Mouse (Mus musculus): ENCODE data around the gene Tbl1xr1. TPM values are rescaled to one million over a fixed set of nuclear protein-coding genes. Genes with fewer than 3 reads are reported as not detected.
A peak's percentile ranks its signal among the peaks of the same experiment; 100 is the strongest.

Tbl1xr1 gene
- total RNA-seq (2022) = 100 to 1,000 TPM; 130 to 150 (median 140) TPM

DNA sequence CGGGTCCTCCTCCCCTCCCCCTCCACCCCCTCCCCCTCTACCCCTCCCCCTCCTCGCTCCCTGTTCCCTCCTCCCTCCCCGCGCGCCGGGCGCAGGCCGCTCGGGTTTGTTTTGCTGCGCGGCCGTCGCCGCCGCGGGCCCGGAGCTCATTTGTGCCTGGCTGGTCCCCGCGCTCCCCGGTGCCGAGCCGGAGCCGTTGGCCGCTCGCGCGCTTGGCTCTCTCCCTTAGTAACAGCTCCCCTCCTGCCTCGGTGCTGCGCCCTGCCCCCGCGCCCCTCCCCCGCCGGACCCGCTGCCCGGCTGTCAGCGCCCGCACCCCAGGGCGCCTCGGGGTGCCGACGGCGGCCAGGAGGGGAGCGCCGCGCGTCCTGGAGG lies at the start of gene Tbl1xr1:
Gene Tbl1xr1 (plus strand): TSS at position 92 of the 375 bp plus-strand sequence.
- DNase-seq (ENCODE audit: low spot score in 2 of 2) = peak; percentile 91 to 95

DNA sequence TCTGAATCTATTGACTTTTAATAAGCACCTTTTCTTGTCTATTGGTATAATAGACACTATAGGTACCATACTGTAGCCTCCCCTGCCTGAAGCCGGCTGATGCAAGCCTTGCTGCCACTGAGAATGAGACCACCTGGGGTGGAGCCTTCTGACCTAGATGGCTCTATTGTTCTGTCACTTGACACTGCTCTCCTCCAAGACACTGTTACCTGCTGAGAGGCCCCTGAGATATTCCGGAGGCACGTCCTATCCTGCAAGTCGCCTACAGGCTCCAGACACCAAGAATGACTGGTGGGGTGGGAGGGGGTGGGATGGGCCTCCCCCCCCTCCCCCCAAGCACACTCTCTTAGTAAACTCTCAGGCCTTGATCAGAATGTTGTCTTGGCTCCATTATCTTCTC lies 38.4 kb upstream of the Tbl1xr1 start:
- no peak for DNase-seq (ENCODE audit: low spot score in 2 of 2)

DNA sequence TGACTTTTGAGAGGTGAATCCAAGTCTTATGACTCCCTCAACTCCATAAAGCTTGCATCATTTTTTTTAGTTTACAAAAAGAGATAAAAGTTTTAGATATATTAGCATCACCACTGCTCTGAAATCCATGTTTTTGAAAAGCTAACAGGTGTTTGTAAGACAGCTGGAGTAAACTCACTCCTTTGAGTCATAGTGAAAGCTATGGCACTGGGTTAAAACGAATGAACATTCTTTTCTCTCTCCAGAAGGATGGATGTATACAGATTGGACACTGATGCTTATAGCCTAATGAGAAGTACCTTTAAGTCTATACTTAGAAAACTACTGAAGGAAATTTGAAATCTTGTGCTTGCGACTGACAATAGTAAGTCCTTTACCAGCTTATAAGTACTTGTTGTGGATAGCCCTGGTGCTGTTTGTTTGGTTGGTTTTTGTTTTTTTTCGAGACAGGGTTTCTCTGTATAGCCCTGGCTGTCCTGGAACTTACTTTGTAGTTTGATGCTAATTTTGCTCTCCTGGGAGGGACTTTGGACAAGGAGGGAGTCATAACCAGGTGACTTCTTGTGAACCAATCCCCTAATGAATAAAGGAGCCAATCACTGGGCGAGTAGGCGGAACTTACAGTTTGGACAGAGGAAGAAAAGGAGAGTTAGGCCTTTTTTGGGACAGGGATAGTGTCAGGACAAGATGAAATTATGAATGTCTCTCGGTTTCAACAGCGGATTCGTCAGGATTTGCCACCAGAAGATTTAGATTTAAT lies 37.2 kb upstream of the Tbl1xr1 start:
- no peak for DNase-seq (ENCODE audit: low spot score in 2 of 2)

DNA sequence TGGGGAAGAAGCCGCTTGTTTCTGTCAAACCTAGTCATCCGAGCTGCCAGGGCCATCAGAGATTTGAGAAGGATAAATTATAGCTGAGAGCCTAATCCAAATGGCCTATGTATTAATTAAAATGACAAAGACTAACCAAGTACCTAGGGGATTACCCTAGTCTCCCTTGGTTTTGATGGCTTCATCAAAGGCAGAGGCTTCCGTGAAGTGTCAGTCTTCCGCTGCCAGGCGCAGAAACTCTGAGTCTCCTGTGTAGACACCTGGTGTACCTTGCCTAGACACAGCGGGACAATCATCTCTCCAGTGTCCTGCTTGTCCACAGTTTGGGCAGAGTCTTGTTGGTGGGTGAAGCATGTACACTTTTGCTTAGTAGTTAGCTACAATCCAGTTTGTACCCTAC lies 35.8 kb upstream of the Tbl1xr1 start:
- DNase-seq (ENCODE audit: low spot score in 2 of 2) = no peak

DNA sequence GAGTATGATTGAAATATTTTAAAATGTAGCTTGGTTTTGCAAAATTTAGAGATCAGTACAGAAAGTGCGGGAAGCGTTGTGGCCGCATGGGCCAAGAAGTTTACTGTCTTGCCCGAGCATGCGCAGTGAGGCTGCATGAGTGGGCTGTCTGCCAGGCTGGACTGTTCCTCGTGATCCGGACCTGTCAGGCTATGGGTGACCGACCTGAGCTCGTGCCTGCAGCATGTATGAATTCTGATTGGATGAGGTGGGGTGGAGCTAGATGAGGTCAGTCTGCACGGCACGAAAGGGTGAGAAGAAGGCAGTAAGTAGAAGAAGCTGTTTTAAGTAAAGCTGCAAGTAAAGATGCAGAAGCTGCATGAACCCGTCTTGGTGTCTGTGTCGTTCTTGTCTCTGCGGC lies 29.2 kb upstream of the Tbl1xr1 start:
- no peak for DNase-seq (ENCODE audit: low spot score in 2 of 2)

DNA sequence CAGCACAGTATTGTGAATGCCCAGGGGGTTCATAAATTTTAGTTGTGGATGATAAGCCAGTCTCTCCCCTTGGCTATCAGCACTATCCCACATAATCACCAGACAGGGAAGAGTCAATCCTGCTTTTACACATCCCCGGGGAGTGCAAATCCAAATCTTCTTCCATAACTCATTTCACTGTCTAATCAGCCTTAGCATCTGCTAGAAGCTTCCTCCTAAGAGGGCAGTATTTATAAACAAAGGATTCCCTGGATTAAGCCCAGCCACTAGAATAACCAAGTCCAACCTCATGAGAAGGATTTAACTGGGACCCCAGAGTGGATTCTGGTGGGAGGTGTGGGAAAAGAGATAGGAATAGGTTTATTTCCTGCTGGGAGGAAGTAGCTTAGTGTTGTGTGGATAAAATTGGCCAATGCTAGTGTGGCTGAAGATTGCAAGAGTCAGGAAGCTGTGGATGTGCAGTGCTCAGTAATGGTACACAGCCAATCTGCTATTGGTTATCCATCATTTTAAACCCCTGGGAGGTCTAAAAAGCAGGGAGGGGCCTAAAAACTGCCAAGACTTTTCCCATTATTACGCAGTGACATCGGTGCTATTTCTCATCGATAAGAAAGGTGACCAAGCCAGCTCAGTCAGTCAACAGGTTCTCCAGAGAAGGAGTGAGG lies 19.7 kb upstream of the Tbl1xr1 start:
- DNase-seq (ENCODE audit: low spot score in 2 of 2) = no peak

DNA sequence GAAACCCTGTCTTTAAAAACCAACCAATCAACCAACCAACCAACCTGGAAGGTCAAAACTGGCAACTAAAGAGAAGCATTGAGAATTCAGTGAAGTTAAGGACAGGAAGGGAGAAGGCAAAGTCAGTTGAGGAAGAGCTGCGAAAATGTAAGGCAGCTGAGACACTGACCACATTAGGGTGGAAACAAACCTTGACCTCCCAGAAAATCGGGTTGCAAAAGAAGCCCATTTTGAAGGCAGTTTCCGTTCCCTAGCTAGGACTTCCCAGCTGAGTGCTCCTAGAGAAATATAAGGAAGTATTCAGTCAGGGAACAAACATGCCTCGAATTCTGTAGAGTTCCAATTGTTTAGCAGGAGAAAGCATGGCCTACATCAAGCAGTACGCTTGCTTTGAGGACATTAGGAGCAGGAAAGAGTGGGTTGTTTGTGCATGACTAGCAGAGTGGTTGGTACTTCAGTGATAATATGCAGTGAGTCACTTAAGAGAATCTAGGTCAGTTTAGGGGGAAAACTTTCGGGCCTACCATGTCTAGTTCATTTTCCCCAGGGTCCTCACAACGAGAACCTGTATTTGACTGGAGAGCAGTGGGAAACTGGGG lies 18.1 kb upstream of the Tbl1xr1 start:
- no peak for DNase-seq (ENCODE audit: low spot score in 2 of 2)

DNA sequence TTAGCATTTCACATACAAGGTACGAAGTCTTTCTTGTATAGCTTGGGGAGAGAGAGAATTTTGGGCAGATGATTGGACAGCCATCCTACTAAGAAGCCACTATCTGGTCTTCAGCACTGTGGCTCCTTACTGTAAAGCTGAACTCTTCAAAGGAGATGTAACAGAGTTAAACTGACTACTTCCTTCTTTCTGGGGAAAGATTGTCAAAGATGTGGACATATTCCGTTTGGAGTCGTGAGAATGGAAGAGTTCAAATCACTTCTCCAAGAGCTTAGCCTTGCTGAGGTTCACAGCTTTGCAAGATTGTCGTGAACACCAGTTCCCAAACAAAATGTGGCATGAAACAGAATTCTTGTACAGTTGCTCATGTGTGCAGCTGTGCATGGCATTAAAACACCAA lies 15.3 kb upstream of the Tbl1xr1 start:
- no peak for DNase-seq (ENCODE audit: low spot score in 2 of 2)

DNA sequence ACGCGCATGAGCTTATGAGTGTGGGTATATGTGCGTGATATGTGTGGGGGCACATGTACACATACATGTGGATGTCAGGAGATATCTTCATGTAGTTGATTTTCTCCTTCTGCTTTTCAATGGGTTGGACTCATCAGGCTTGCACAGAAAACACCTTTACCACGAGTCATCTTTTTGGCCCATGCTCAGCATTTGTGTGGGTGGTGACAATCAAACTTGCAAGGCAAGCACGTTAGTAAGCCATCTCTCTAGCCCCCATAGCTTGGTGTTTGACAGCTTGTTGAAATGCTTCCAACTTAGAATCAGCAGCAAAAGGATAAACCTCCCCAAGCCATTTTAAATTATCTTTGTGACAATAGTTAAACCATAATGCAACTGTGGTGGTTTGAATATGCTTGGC lies 7.8 kb upstream of the Tbl1xr1 start:
- DNase-seq (ENCODE audit: low spot score in 2 of 2) = no peak

DNA sequence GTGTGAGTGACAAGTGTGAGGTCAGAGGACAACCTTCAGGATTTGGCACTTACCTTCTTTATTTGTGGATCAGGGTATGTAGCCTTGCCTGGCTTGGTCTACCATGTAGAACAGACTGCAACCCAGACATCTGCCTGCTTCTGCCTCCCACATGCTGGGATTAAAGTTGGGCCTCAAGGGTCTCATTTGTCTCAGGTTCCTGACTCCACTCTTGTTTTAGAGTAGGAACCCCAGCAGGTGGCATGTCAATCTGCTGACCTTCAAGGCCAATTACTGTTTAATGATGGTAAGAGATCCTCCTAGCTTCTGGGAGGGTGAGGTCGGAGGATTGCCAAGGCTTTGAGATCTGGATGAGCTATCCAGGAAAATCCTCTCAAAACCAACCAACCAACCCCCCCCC lies 2.5 kb upstream of the Tbl1xr1 start:
- DNase-seq (ENCODE audit: low spot score in 2 of 2) = no peak

DNA sequence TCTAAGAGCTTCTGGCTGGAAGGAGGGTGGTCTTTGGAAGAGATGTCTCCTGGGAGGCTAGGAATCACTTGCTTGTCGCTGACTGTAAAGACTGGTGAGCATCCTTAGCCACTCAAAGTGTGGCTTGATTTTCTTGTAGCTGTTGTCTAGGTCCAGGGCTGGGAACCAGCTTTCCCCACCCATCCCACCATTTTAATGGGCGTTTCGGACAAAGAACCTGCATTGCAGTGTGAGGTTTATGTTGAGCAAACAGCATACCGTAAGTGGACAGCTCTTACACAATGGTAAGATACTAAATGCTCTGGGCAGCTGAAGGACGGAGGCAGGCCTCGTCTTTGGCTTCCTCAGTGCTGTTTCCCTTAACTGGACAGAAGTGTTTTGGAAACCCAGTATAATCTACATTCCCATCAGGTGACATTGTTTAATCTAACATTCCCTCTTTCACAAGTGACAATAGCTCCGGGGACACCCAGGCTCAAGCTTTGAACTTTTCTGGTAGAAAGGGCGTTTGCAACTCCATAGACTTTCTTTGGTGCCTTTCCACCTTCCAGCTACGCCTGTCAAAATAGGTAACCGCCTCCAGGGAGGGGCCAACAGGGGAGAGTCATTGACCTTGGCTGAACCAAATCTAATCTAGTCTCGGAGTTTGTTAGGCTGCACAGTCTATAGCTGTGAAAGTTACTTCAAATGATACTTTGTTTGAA lies 1.7 kb upstream of the Tbl1xr1 start:
- DNase-seq (ENCODE audit: low spot score in 2 of 2) = no peak

DNA sequence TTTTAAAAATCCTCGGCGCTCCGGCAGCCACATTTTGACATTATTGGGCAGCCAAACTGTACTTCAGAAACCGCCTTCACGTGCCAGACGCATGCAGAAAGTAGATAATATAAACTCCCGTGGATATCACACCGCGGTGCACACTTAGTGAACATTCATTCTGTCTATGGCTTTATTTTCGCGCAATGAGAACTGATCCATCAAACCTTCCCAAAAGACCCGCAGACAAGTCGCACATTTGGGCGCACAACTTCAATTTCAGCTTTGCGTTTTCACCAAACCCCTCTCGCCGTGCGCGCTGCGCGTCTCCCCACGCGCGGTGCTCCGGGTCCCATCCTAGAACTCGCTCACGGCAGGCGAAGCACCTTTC lies 950 bp upstream of the Tbl1xr1 start:
- no peak for DNase-seq (ENCODE audit: low spot score in 2 of 2)

DNA sequence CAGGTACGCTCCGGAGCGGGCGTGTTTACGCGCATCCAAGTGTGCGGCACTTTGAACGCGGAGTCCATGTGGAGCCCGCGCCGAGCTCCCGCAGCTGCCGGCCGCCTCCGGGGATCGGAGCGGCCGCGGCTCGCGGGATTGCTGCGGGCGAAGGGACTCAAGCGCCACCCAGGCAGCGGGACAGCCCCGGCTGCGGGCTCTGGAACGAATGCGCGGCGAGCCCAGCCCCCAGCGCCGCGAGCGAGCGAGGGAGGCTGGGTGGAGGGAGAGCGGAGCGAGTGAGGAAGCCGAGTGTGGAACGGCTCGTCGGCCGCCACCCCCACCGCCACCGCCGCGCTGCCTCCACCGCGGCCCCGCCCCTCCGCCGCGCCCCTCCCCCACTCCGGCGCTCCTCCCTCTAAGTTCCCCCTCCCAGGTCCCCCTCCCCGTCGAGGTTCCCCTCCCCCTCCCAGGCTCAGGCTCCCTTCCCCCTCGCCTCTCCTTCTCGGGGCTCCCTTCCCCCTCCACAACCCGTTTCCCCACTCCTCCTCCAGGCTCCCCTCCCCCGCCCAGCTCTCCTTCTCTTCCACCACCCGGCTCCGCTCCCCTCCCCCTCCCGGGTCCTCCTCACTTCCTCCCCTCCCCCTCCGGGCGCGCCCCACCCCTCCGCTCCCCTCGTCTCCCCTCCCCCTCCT lies 428 bp upstream of the Tbl1xr1 start:
- DNase-seq (ENCODE audit: low spot score in 2 of 2) = peak; percentile 73 to 81

DNA sequence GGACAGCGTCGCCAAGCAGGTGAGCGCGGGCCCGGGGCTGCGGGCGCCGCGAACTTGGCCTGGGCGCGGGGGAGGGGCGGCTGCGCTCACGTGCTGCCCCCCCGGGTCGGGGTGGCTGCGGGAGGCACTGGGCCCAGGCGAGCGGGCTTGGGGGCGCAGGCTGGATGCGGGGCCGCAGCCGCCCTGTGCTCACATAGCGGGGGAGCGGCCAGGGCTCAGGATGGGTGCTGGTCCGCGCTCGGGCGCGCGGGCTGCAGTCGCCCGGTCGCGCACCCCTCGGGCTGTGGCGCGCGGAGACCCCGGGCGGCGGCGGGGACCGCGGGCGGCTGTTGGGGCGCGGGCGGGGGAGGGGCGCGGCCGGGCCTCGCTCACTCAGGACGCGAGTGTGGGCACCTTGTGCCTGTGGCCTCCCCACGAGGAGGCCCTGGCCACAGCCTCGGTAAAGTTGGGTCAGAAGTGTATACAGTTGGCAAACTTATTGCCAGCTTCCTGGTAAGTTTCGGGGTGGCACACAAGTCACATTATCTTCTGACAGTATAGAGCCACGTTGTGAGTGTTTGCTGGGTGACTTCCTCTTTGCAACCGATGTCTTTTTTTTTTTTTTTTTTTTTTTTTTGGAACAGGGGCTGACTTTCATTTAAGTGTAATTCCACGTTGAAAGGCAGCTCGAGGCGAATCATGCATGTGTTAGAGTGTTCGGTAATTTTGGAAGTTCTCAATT lies 644 bp downstream of the Tbl1xr1 start:
- peak in 1 of 2 experiments; percentile 28 for DNase-seq (ENCODE audit: low spot score in 2 of 2)

DNA sequence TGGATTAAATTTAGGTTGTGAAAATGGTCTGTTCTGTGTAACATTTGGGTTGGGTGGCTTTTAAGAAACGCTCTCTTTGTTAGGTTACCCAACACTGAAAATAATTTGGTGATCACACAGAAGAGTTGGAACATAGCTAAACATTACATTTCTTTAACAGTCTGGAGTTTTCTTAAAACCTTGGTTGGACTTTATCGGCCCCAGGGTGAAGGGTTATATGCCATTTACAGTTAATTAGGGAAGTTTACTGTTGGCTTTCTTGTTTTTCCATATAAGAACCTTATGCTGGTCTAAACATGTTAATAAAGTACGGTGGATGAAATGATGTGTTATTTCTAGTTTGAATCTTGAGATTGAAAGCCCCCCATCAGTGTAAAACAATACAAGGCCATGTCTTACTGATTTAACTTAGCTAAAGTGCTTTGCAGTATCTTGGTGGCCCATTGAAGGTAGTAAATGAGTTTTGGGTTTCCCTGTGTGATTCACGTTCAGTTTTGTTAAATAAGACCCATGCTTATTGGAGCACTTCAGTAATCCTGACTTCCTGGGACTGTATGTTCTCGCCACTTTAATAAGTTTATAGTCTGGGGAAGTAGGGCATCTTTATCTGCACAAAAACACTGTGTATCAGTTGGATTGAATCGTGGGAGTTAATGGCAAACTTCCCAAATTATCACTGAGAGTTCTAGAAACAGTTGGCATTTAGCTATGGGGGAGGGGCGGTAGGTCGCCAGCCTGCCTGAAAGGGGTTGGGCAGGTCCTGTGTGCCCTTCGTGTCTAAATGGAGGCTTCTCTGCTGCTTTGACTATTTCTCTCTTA lies 1.4 kb downstream of the Tbl1xr1 start:
- peak in 1 of 2 experiments; percentile 38 for DNase-seq (ENCODE audit: low spot score in 2 of 2)

DNA sequence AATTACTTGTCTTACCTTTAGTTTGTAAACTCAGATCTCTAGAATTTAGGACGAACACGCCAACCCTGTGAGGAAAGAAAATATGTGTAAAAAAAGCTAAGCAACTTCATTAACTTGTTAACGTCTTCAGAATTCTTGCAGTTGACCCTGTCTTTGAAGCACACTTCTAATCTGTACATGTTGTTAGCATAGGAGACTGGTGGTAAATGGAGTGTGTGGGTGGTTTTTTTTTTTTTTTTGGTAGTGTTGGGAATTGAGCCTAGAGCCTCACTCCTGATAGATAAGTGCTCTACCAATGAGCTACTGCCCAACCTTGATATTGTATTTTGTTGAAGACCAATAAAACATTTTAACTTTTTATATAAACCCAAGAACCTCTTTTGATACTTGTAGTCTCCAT lies 2.1 kb downstream of the Tbl1xr1 start:
- DNase-seq (ENCODE audit: low spot score in 2 of 2) = no peak

DNA sequence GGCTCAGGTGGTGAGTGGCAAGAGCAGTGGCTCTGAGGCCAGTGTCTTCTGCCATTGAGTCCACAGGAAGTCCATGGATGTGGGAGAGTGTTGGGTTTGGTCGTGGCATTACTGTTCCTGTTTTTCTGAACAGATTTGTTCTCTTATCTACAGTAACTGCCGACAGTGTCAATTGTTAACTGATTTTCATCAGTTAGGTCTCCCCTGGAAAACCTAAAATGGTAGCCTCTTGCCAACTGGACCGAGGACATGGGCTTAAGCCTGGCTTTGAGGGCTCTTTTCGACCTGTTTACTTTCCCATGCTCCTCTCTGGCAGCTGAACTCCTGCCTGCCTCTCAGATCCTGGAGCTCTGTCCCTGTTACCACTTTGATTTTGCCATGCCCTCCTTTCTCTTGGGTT lies 5.4 kb downstream of the Tbl1xr1 start:
- DNase-seq (ENCODE audit: low spot score in 2 of 2) = no peak

DNA sequence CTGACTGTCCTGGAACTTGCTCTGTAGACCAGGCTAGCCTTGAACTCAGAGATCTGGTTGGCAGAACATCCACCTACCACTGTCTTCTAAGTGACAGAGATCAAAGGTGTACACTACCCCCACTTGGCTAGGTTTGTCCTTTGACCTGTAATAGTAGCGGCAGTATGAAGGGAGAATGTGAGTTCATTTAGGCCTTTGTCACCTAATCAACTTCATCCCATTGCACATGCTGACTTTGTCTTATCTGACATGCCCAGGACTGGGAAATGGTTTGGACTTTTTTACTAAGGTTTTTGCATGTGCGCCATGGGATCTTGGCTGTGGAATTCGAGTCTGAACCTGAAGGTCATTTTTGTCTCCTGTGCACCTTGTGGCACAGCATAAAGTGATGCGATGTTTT lies 6.4 kb downstream of the Tbl1xr1 start:
- DNase-seq (ENCODE audit: low spot score in 2 of 2) = no peak

DNA sequence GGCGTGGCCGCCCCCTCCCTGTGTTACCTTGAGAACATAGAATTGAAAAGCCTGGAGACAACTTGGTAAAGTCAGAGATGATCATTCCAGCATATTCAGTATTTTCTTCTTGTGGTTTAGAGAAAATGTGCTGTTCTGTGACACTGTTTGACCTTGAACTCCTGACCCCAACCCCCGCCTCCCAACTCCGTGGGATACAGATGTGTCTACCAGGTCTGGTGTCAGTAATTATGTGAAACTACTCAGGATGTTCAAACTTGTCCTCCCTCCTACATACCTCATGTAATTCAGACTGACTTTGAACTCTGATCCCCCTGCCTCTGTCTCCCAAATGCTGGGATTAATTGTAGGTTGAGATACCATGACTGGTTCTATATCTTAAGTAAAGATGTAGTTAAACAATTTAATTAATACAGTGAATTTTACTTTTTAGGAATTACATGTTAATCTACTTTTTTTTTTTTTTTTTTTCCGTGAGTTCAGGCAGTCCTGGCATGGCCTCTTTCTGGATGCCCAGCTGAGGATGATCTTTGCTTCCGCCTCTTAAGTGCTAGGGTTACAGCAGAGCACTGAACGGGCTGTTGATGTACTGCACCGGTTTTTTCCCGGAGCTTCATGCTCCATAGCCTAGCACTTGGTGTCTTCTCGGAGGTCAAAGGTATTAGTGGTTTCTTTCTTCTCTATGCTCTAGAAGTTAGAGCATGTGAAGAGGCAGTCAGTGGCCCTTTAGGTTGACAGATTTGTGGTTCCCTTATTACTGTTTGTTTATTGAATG lies 8.0 kb downstream of the Tbl1xr1 start:
- no peak for DNase-seq (ENCODE audit: low spot score in 2 of 2)

Measured in layer of hippocampus, adult 8-10 months (tissue).